Mouse (Mus musculus) limb, embryonic 12.5 days (tissue): ENCODE data around the gene Ago3. TPM values are rescaled to one million over a fixed set of nuclear protein-coding genes. Genes with fewer than 3 reads are reported as not detected.
A peak's percentile ranks its signal among the peaks of the same experiment; 100 is the strongest.

Experiments used
- ATAC-seq: fragments of 200-750 bp; cut with Nextera tagmentation; 2 replicates; pipeline ENCODE4 v1.8.0; 2017; ENCODE audit warnings: low read depth, moderate TSS enrichment; ENCODE audit not compliant: insufficient number of reproducible peaks, insufficient read depth, low FRiP score, low TSS enrichment
- H3K27ac ChIP-seq: fragments of 300-500 bp; sonication (generic); 2 replicates; pipeline ENCODE4 v1.5.1; 2016; ENCODE audit warnings: mild to moderate bottlenecking, moderate library complexity
- H3K27me3 ChIP-seq: fragments of 300-500 bp; sonication (generic); 2 replicates; pipeline ENCODE4 v1.6.1; 2016; ENCODE audit warnings: mild to moderate bottlenecking, moderate library complexity
- H3K36me3 ChIP-seq: fragments of 300-500 bp; sonication (generic); 2 replicates; pipeline ENCODE4 v1.6.1; 2016; ENCODE audit warnings: mild to moderate bottlenecking, moderate library complexity
- H3K4me1 ChIP-seq: fragments of 300-500 bp; sonication (generic); replicated peaks from 2 replicates; pipeline ENCODE4 v1.6.1; 2016
- H3K4me2 ChIP-seq: fragments of 300-500 bp; sonication (generic); 2 replicates; pipeline ENCODE4 v1.6.1; 2016; ENCODE audit warnings: mild to moderate bottlenecking, moderate library complexity
- H3K4me3 ChIP-seq: fragments of 300-500 bp; sonication (generic); replicated peaks from 2 replicates; pipeline ENCODE4 v1.5.1; 2016; ENCODE audit warnings: mild to moderate bottlenecking
- H3K9ac ChIP-seq: fragments of 300-500 bp; sonication (generic); replicated peaks from 2 replicates; pipeline ENCODE4 v1.6.1; 2016; ENCODE audit warnings: mild to moderate bottlenecking, moderate library complexity
- H3K9me3 ChIP-seq: fragments of 300-500 bp; sonication (generic); 2 replicates; pipeline ENCODE4 v1.6.1; 2016; ENCODE audit warnings: mild to moderate bottlenecking, moderate library complexity
- WGBS: fragments of 180-500 bp; shearing (Covaris S2); methylation state at CpG from one replicate; pipeline ENCODE4 v1.1.7; 2016; 5-methylcytosine and 5-hydroxymethylcytosine counted together
- polyA plus RNA-seq: library from polyadenylated mRNA; unstranded; fragments of >200 nt; fragmentation: Nextera tagmentation; extraction: Ambion mirVana; gene quantifications from 2 replicates; pipeline ENCODE4 v1.2.1, GENCODE M21; 2016

Ago3 gene
- 17.2 and 18.8 TPM in 2 replicates for polyA plus RNA-seq

- Histone ChIP-seq H3K4me3 (peak within 1 kb of the TSS; percentile 89), H3K9me3 (no peaks in the 10 kb centered on the region), H3K4me1 (peaks cover 6% of the 10 kb centered on the region; the same call in 1 of the 2 replicates), H3K9ac (peak within 1 kb of the TSS; percentile 91), H3K27me3 (no peaks in the 10 kb centered on the region), H3K36me3 (no peaks in the 10 kb centered on the region), H3K27ac (peak within 1 kb of the TSS; percentile 86), H3K4me2 (peak within 1 kb of the TSS; percentile 77)
- ATAC-seq, result peak; percentile 90
- whole genome bisulfite sequencing, result under 1% methylated on average over 65 of the region's 65 CpGs
These were observed at the start of gene Ago3 for GRCm38 (mm10) chr4:126429347-126430079. TSS of gene Ago3 (minus strand) at chr4:126429556.

- no peak for ATAC-seq
- Histone ChIP-seq H3K36me3 (no peaks in the 10 kb centered on the region), H3K4me3 (no peak overlapping the region), H3K9ac (no peak overlapping the region), H3K4me1 (0 out of 2 replicates have a peak, but pooled peaks cover 4% of the 10 kb centered on the region), H3K9me3 (no peaks in the 10 kb centered on the region), H3K27ac (no peak overlapping the region), H3K27me3 (no peaks in the 10 kb centered on the region), H3K4me2 (no peak overlapping the region)
- 48% methylated on average over 5 of the region's 5 CpGs for WGBS
These were observed 43.7 kb upstream of the Ago3 start for GRCm38 (mm10) chr4:126473031-126473430.

GRCm38 (mm10) chr4:126469334-126469733 is 40.0 kb upstream of the Ago3 start:
- Histone ChIP-seq H3K27ac (no peak overlapping the region), H3K9me3 (no peaks in the 10 kb centered on the region), H3K36me3 (no peaks in the 10 kb centered on the region), H3K27me3 (no peaks in the 10 kb centered on the region), H3K4me2 (no peak overlapping the region), H3K4me3 (no peak overlapping the region), H3K9ac (no peak overlapping the region), H3K4me1 (peaks cover 37% of the 10 kb centered on the region)
- 60% methylated on average over 1 of the region's 1 CpGs for WGBS
- ATAC-seq, result no peak

GRCm38 (mm10) chr4:126468925-126469324 is 39.6 kb upstream of the Ago3 start:
- Histone ChIP-seq H3K36me3 (no peaks in the 10 kb centered on the region), H3K9ac (no peak overlapping the region; the same call in 1 of the 2 replicates), H3K4me3 (peak overlapping the region; percentile 87), H3K9me3 (no peaks in the 10 kb centered on the region), H3K27ac (peak overlapping the region; percentile 89; the same call in 1 of the 2 replicates), H3K4me2 (peak overlapping the region; percentile 72), H3K4me1 (peaks cover 40% of the 10 kb centered on the region), H3K27me3 (no peaks in the 10 kb centered on the region)
- no peak for ATAC-seq
- WGBS, result 8% methylated on average over 8 of the region's 8 CpGs

- no peaks in the 10 kb centered on the region for H3K27me3 ChIP-seq
- H3K4me3 ChIP-seq, result peak within 1 kb of the TSS; percentile 87
- H3K9ac ChIP-seq, result peak within 1 kb of the TSS; percentile 89
- H3K36me3 ChIP-seq, result no peaks in the 10 kb centered on the region
- H3K27ac ChIP-seq, result peak within 1 kb of the TSS; percentile 89
- peak; percentile 79 for ATAC-seq
- no peaks in the 10 kb centered on the region for H3K9me3 ChIP-seq
- peaks cover 40% of the 10 kb centered on the region for H3K4me1 ChIP-seq
- H3K4me2 ChIP-seq, result peak within 1 kb of the TSS; percentile 72
- under 1% methylated on average over 55 of the region's 55 CpGs for whole genome bisulfite sequencing
These were observed 39.0 kb upstream of the Ago3 start, which contains the start of gene Ago1 for GRCm38 (mm10) chr4:126468285-126468901. TSS of gene Ago1 (minus strand) at chr4:126468583.

- WGBS, result 4% methylated on average over 25 of the region's 25 CpGs
- Histone ChIP-seq H3K27me3 (no peaks in the 10 kb centered on the region), H3K9me3 (no peaks in the 10 kb centered on the region), H3K27ac (peak overlapping the region; percentile 89), H3K4me1 (peaks cover 40% of the 10 kb centered on the region), H3K9ac (peak overlapping the region; percentile 89), H3K36me3 (no peaks in the 10 kb centered on the region), H3K4me2 (peak overlapping the region; percentile 72), H3K4me3 (peak overlapping the region; percentile 87)
- ATAC-seq, result peak; percentile 69
These were observed 38.4 kb upstream of the Ago3 start for GRCm38 (mm10) chr4:126467721-126468284.

- H3K9me3 ChIP-seq, result no peaks in the 10 kb centered on the region
- no peak for ATAC-seq
- WGBS, result 38% methylated on average over 8 of the region's 8 CpGs
- no peak overlapping the region for H3K9ac ChIP-seq
- H3K27me3 ChIP-seq, result no peaks in the 10 kb centered on the region
- peak overlapping the region; percentile 26; the same call in 1 of the 2 replicates for H3K4me2 ChIP-seq
- no peak overlapping the region; the same call in 1 of the 2 replicates for H3K4me3 ChIP-seq
- H3K36me3 ChIP-seq, result no peaks in the 10 kb centered on the region; the same call in 1 of the 2 replicates
- no peak overlapping the region for H3K27ac ChIP-seq
- peaks cover 40% of the 10 kb centered on the region for H3K4me1 ChIP-seq
These were observed 36.9 kb upstream of the Ago3 start for GRCm38 (mm10) chr4:126466251-126466750.

GRCm38 (mm10) chr4:126465843-126466242 is 36.5 kb upstream of the Ago3 start:
- no peak for ATAC-seq
- no peaks in the 10 kb centered on the region for H3K27me3 ChIP-seq
- H3K36me3 ChIP-seq, result peaks cover 2% of the 10 kb centered on the region; the same call in 1 of the 2 replicates
- H3K9me3 ChIP-seq, result no peaks in the 10 kb centered on the region
- no peak overlapping the region; the same call in 1 of the 2 replicates for H3K4me3 ChIP-seq
- WGBS, result 13% methylated on average over 8 of the region's 8 CpGs
- H3K27ac ChIP-seq, result no peak overlapping the region
- H3K9ac ChIP-seq, result no peak overlapping the region
- peak overlapping the region; percentile 26; the same call in 1 of the 2 replicates for H3K4me2 ChIP-seq
- H3K4me1 ChIP-seq, result peaks cover 40% of the 10 kb centered on the region

- no peak for ATAC-seq
- H3K4me3 ChIP-seq, result no peak overlapping the region
- peaks cover 12% of the 10 kb centered on the region for H3K36me3 ChIP-seq
- H3K4me1 ChIP-seq, result peaks cover 40% of the 10 kb centered on the region
- no peaks in the 10 kb centered on the region for H3K27me3 ChIP-seq
- no peak overlapping the region for H3K4me2 ChIP-seq
- H3K9ac ChIP-seq, result no peak overlapping the region
- H3K27ac ChIP-seq, result no peak overlapping the region
- WGBS, result 16% methylated on average over 2 of the region's 2 CpGs
- no peaks in the 10 kb centered on the region for H3K9me3 ChIP-seq
These were observed 35.5 kb upstream of the Ago3 start for GRCm38 (mm10) chr4:126464892-126465235.

GRCm38 (mm10) chr4:126464189-126464891 is 35.0 kb upstream of the Ago3 start:
- Histone ChIP-seq H3K4me3 (no peak overlapping the region), H3K4me1 (peaks cover 40% of the 10 kb centered on the region)

More at GRCm38 (mm10) chr4:126464189-126464891, 35.0 kb upstream of the Ago3 start:
- no peak overlapping the region for H3K4me2 ChIP-seq
- H3K9ac ChIP-seq, result no peak overlapping the region
- peaks cover 17% of the 10 kb centered on the region for H3K36me3 ChIP-seq
- no peak for ATAC-seq
- H3K27ac ChIP-seq, result no peak overlapping the region
- no peaks in the 10 kb centered on the region for H3K9me3 ChIP-seq
- H3K27me3 ChIP-seq, result no peaks in the 10 kb centered on the region
- 43% methylated on average over 4 of the region's 4 CpGs for WGBS
